Mouse (Mus musculus): ENCODE measurements around the gene Abca2. TPM values are rescaled to one million over a fixed set of nuclear protein-coding genes. Genes with fewer than 3 reads are reported as not detected.

The Abca2 gene
- total RNA-seq, 2 experiments from 2014 or later, result 155 to 165 TPM

GRCm38 (mm10) chr2:25484901-25485647 is 56.6 kb downstream of the Abca2 start:
- no peak for DNase-seq (ENCODE audit: low spot score in 2 of 2)

GRCm38 (mm10) chr2:25487965-25488670 is 59.6 kb downstream of the Abca2 start:
- no peak for DNase-seq (ENCODE audit: low spot score in 2 of 2)

GRCm38 (mm10) chr2:25488671-25489068 is 60.2 kb downstream of the Abca2 start:
- no peak for DNase-seq (ENCODE audit: low spot score in 2 of 2)

- DNase-seq (ENCODE audit: low spot score in 2 of 2), result no peak
Observed at GRCm38 (mm10) chr2:25492988-25493387, 64.5 kb downstream of the Abca2 start.

DNA sequence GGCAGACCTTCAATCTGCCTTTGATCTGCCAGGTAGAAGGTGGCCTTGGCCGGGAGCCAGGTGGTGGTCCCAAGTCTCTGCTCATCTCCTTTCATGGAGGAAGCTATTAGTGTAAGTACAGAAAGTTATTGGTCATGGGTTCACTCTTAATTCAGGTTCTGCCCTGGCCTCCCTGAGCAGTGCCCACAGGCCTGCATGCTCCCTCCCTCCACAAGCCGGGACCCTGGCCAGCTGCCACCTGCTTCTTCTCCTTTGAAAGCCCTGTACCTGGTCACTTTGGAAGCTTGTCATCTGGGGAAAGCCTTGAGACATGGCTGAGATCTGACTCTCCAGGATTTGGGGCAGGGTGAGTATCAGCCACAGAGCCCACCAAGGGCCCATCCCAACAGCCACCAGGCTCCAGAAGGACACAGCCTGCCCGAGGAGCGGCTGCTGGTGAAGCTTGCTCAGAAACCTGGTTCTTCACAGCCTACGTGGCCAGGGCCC is 65.0 kb downstream of the Abca2 start, which contains the start of gene Lcn12:
Gene Lcn12, minus strand, starts transcription at position 436 of the 486 bp plus-strand sequence.
- no peak for DNase-seq (ENCODE audit: low spot score in 2 of 2)

GRCm38 (mm10) chr2:25496462-25496861 is 68.0 kb downstream of the Abca2 start:
- no peak for DNase-seq (ENCODE audit: low spot score in 2 of 2)

Small RNAs within 50 kb of the gene (microRNA-seq; reads per million reads assigned to microRNA genes)
- 7.2 to 8.5 reads per million in 2 experiments for gene Mir3087

Other genes with a start within 250 kb of the Abca2 start
- gene Nrarp, start 247.9 kb upstream of the Abca2 start, total RNA-seq (2021), result 10 to 100 TPM; 19.2 to 23.9 TPM
- 1 to 10 TPM; 2.2 to 2.5 TPM for gene Tor4a, start 231.8 kb upstream of the Abca2 start, total RNA-seq (2021)
- gene Nelfb, start 217.2 kb upstream of the Abca2 start, total RNA-seq (2021), result 10 to 100 TPM; 62.1 to 68.6 TPM
- gene Stpg3, start 214.1 kb upstream of the Abca2 start, total RNA-seq (2021), result under 1 TPM; 0.37 to 0.40 TPM
- not detected for gene Fam166a, start 210.0 kb upstream of the Abca2 start, total RNA-seq (2021)
- 100 to 1,000 TPM; 358 to 360 TPM for gene Tubb4b, start 204.0 kb upstream of the Abca2 start, total RNA-seq (2021)
- not detected for gene Slc34a3, start 194.3 kb upstream of the Abca2 start, total RNA-seq (2021)
- gene Rnf224, start 191.9 kb upstream of the Abca2 start, total RNA-seq (2021), result not detected
- gene Rnf208, start 186.4 kb upstream of the Abca2 start, total RNA-seq (2021), result 100 to 1,000 TPM; 252 to 262 TPM
- gene Cysrt1, start 186.3 kb upstream of the Abca2 start, total RNA-seq (2021), result not detected
- gene AL732309.1, start 181.8 kb upstream of the Abca2 start, total RNA-seq (2021), result 1 to 10 TPM; 1.4 to 4.1 TPM
- 10 to 100 TPM; 31.8 to 37.8 TPM for gene Tmem203, start 173.3 kb upstream of the Abca2 start, total RNA-seq (2021)
- gene Tprn, start 166.1 kb upstream of the Abca2 start, total RNA-seq (2021), result 10 to 100 TPM; 13.7 to 17.9 TPM
- 10 to 100 TPM; 57.6 to 70.5 TPM for gene Ssna1, start 156.3 kb upstream of the Abca2 start, total RNA-seq (2021)
- 10 to 100 TPM; 87.1 to 87.2 TPM for gene Anapc2, start 156.2 kb upstream of the Abca2 start, total RNA-seq (2021)
- not detected for gene Tmem210, start 140.6 kb upstream of the Abca2 start, total RNA-seq (2021)
- gene Lrrc26, start 138.8 kb upstream of the Abca2 start, total RNA-seq (2021), result not detected
- 100 to 1,000 TPM; 393 to 402 TPM for gene Grin1, start 109.5 kb upstream of the Abca2 start, total RNA-seq (2021)
- 10 to 100 TPM; 62.1 to 62.2 TPM for gene Man1b1, start 96.4 kb upstream of the Abca2 start, total RNA-seq (2021)
- gene Dpp7, start 72.3 kb upstream of the Abca2 start, total RNA-seq (2021), result 10 to 100 TPM; 30.4 to 38.7 TPM
- 10 to 100 TPM; 17.3 to 21.6 TPM for gene Uap1l1, start 63.0 kb upstream of the Abca2 start, total RNA-seq (2021)
- 1 to 10 TPM; 1.4 to 1.8 TPM for gene Sapcd2, start 56.4 kb upstream of the Abca2 start, total RNA-seq (2021)
- gene Entpd2, start 32.8 kb upstream of the Abca2 start, total RNA-seq (2021), result 10 to 100 TPM; 13.6 to 13.8 TPM
- 100 to 1,000 TPM; 328 to 341 TPM for gene Npdc1, start 29.4 kb upstream of the Abca2 start, total RNA-seq (2021)
- under 1 TPM; 0.21 to 0.56 TPM for gene Fut7, start 5.4 kb upstream of the Abca2 start, total RNA-seq (2021)
- gene Clic3, start 28.1 kb downstream of the Abca2 start, total RNA-seq (2021), result 1 to 10 TPM in 1 of 2 experiments, not detected in 1; 1.5 TPM
- gene Paxx, start 32.4 kb downstream of the Abca2 start, total RNA-seq (2021), result 10 to 100 TPM; 64.5 to 69.1 TPM
- gene Ptgds, start 41.3 kb downstream of the Abca2 start, total RNA-seq (2021), result 1,000 to 10,000 TPM; 2,769 to 3,095 TPM
- not detected for gene Lcn12, start 65.2 kb downstream of the Abca2 start, total RNA-seq (2021)
- gene Fbxw5, start 72.0 kb downstream of the Abca2 start, total RNA-seq (2021), result 100 to 1,000 TPM; 105 to 114 TPM
- gene C8g, start 73.0 kb downstream of the Abca2 start, total RNA-seq (2021), result under 1 TPM; 0.52 to 0.74 TPM
- gene Traf2, start 118.2 kb downstream of the Abca2 start, total RNA-seq (2021), result 10 to 100 TPM; 11.6 to 11.9 TPM
- 100 to 1,000 TPM; 199 to 203 TPM for gene Edf1, start 129.1 kb downstream of the Abca2 start, total RNA-seq (2021)
- 1 to 10 TPM; 1.1 to 1.3 TPM for gene Mamdc4, start 146.1 kb downstream of the Abca2 start, total RNA-seq (2021)
- 10 to 100 TPM; 60.3 to 63.0 TPM for gene Phpt1, start 146.5 kb downstream of the Abca2 start, total RNA-seq (2021)
- gene Ajm1, start 153.1 kb downstream of the Abca2 start, total RNA-seq (2021), result 10 to 100 TPM; 85.6 to 86.3 TPM
- gene Rabl6, start 179.8 kb downstream of the Abca2 start, total RNA-seq (2021), result 100 to 1,000 TPM; 146 to 150 TPM
- not detected for gene Ccdc183, start 189.0 kb downstream of the Abca2 start, total RNA-seq (2021)
- 10 to 100 TPM; 21.7 to 23.1 TPM for gene Tmem141, start 193.3 kb downstream of the Abca2 start, total RNA-seq (2021)
- gene Fcna, start 199.3 kb downstream of the Abca2 start, total RNA-seq (2021), result under 1 TPM; 0.66 to 0.79 TPM
- gene Lcn8, start 224.4 kb downstream of the Abca2 start, total RNA-seq (2021), result not detected
- gene Lcn5, start 229.2 kb downstream of the Abca2 start, total RNA-seq (2021), result not detected
- gene Lcn6, start 248.1 kb downstream of the Abca2 start, total RNA-seq (2021), result not detected

Data from left cerebral cortex, adult 18-20 months (tissue).